Mouse (Mus musculus) adrenal gland, postnatal 10 days (tissue): ENCODE results near the gene Cpne8. TPM values are rescaled to one million over a fixed set of nuclear protein-coding genes. Genes with fewer than 3 reads are reported as not detected.

ENCODE experiments used
- DNase-seq: peaks from one replicate; pipeline ENCODE4 v3.0.0; 2021; ENCODE audit warnings: mixed read lengths
- long read RNA-seq, 2 experiments: library from polyadenylated mRNA; stranded (forward); transcript quantifications; one replicate each; pipeline ENCODE4 v2.0.0; 2021
- total RNA-seq, 2 experiments: library from RNA; stranded (reverse); gene quantifications; 2 replicates each; pipeline ENCODE4 v1.2.3; 2021

The Cpne8 gene
- total RNA-seq, result 10 to 100 TPM in 1 of 2 experiments, 1 to 10 TPM in 1; 8.5 to 10.4 TPM
- long read RNA-seq, experiment 1, partial matches to known transcripts, result 2 of 3 reads
- long read RNA-seq, experiment 1, other reads (novel, unspliced or antisense), result 1 of 3 reads
- long read RNA-seq, experiment 2, partial matches to known transcripts, result 1 of 5 reads
- long read RNA-seq, experiment 2, other reads (novel, unspliced or antisense), result 0 of 5 reads

DNA sequence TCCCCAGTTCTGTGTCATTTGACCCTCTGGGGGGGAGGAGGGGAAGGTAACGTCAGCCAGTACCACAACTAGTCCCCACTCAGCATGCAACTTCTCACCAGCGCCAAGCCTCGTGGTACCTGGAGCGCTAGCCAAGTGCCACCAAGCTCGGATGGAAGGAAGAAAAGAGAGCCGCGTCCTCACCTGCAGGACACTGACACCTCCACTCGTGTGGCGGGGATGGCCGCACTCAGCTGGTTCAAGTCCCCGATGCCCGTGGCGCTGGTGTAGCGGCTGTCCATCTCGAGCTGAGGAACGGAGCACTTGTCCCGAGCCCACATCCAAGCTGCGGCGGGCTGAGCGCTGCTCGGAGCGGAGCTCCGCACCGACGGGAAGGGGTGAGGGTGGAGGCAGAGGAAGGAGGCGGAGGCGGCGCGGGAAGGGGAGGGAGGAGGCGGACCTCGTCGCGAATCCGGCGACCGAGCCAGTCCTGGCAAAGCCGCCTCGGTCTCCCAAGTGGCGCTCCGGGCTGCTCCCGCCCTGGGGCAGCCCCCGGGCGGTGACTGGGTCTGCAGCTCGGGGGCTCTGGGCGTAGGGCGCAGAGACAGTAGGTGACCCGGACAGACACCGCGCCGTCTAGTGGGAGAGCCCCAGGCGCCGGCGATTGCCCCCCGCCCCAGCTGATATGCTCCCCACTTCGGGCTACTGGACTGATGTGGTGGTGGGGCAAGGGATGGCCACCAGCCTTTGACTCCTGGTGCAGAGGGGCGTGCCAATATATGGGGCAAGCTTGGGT lies at the start of gene Cpne8:
Gene Cpne8, minus strand, starts transcription at position 448 of the 775 bp plus-strand sequence.
- DNase-seq, result peak; percentile 80

DNA sequence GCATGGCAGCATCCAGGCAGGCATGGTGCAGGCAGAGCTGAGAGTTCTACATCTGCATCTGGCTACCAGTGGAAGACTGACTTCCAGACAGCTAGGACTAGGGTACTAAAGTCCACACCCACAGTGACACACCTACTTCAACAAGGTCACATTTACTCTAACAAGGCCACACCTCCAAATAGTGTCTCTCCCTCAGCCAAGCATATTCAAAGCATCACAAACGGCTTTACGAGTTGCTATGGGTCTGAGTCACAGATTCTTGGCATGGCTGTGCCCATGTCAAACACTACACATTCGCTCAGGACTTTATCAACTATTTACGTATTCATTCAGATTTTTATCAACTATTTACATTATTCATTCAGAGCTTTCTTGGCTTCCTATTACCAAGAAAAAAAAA lies 38.5 kb upstream of the Cpne8 start:
- DNase-seq, result no peak

DNA sequence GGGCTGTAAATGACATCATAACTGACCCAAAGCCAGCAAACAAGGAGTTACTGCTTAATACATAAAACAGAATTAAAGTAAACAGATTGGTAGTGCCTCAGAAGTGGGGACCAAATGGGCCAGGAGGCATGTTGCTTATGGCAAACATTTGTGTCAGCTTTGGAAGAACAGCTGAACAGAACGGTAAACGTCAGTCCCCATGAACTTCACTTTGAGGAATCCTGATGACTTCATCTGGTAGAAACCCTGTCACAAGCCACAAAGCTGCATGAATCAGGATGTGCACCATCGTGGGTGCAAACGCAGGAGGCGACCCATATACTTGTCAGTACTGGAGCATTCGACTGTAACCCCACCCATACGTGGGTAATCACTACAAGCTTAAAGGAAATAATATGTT lies 30.1 kb upstream of the Cpne8 start:
- no peak for DNase-seq

DNA sequence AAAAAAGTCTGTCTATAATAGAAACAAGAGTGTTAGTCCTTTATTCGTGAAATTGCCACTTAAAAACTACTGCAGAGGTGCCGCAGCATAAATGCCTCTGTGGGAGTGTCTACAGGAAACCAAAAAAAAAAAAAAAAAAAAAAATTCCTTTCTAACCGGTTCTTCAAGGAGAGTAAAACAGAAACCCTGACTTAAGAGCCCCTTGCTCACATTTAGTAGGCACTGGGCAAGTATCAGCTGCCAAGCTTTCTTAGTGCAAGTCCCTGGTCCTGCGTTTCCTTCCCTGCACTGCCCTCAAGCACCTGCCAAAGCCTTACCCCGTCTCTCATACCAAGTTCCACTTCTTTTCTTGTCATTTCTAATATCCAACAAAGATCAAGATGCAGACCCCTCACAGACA lies 25.1 kb upstream of the Cpne8 start:
- no peak for DNase-seq

DNA sequence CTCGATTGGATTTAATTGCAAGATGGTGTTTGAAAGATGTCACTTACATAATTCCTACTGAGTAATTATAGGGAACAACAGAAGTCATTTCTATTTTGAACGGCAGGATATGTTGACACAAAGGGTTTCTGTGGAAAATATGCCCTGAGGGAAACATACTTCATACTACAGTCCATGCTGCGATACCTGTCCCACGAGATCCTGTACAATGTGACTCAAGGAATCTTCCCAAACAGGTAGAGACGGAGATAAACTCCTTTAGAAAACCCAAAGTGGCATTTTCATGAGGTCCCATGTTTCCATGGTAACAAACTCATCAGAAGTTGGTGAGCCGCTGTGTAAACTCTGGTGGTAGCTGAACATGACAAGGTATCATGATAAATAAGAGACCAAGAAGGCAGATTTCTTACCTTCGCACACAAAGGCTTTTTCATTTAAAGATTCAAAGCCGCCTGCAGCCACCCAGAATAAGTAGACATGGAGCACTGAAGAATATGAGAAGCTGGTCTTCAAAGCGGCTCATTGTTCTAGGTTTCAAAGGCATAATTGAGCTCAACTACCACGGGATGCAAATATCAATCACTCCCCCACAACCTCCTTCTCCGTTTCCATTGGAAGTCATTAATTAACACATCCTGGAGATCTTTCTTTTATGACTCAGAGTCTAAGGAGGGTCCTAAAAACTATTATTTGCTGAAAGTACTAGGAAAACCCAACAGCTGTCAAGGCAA lies 24.4 kb upstream of the Cpne8 start:
- no peak for DNase-seq

DNA sequence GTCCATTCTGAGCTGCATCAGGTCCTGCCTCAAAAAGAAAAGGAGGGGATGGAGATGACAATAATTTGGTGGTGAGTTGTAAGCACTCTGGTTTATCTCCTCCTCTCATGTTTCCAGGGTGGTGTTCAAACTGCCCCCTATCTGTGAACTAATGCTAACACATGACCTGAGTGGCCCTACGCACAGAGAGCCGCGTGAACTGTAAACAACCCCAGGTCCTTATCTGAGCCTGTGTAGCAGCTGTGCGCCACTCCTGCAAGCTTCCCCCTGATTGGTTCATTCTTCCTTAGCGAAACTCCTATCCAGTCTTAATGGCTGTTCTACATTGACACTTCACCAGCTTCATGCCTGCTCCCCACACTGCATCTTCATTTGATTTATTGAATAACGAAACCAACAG lies 7.5 kb upstream of the Cpne8 start:
- no peak for DNase-seq

DNA sequence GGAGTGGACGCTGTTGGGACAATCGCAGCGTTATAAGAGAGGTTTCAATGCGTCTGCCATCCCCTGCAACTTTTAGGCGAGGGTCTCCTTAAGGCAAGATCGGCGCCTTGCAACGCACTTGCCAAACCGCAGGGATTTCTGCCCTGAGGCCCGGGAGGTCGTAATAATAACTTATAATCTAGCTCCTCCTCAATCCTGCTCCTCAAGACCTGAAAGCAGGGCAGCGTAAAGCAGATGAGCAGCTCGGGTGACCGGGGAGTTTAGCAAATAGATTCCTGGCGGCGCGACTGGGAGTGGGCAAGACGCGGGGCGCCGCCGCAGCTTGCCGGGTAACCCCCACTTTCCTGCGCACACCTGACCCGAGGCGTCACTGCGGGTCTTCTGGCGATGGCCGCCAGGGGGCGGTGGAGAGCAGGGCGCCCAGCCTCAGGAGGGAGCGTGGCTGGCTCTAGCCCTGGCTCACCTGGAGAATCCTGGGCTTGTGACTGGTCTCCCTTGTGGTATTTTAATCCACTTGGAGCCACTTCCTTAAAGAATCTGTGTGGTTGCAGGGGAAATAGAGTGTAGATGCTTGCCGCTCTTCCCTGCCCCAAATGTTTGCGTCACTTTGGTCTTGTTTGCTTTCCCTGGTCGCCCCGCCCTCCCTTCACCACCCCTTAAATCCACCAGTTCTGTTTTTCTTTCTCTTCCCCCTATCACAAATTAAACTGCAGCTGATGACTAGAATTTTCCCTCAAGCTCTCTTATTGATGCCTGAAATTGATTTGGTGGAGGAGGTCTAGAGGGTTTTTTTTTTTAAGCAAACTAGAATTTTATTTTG lies 738 bp upstream of the Cpne8 start:
- DNase-seq, result peak; percentile 79

DNA sequence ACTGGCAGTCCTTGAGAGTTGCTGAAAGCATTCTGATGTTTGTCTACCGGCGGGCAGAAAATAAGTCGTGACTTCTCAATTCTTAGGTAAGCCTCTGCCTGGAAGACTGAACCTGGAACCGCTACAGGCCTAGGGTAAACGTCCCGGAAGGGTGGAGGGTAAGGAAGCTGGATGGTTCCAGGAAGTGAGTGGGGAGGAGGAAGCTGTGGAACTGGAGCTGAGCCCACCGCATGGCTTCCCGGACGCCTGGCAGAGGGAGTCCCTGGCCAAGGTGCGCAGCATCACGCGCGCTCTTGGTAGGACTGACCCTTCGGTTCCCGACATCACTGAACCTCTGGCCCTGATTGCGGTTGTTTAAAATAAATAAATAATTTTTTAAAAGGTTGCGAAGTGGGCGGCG lies 744 bp downstream of the Cpne8 start:
- peak; percentile 45 for DNase-seq

DNA sequence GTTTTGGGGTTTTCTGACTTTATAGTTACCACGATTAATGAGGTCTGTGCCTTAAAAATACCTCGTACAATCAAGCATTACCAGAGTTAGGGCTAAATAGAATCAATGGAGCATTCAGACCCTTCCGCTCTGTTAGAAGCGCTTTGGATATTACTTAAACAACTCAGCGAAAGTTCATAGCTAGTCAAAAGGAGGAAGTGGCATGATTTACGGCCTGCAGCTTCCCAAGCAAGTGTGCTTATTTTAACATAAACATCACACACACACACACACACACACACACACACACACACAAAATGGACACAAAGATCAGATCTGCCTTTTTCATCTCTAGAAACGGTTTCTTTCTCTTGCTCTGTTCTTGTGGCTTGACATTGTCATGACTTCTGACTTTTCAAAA lies 9.7 kb downstream of the Cpne8 start:
- no peak for DNase-seq

DNA sequence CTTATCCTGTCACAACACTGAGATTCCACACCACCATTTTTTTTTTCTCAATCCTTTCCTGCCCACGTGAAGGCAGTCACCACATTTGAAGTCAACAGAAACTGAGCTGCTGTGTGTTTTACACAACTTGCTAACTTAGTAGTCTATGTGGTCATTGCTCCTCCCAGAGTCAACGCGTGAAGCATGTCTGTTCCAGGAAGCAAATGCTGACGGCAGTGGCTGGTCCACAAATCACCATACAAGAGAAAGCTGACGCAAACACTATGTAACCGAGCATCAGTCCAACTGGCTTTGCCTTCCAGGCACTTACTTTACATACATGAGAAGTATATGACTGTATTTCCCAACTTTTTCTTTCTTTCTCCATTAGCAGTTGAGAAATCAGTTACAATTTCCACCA lies 12.3 kb downstream of the Cpne8 start:
- no peak for DNase-seq

DNA sequence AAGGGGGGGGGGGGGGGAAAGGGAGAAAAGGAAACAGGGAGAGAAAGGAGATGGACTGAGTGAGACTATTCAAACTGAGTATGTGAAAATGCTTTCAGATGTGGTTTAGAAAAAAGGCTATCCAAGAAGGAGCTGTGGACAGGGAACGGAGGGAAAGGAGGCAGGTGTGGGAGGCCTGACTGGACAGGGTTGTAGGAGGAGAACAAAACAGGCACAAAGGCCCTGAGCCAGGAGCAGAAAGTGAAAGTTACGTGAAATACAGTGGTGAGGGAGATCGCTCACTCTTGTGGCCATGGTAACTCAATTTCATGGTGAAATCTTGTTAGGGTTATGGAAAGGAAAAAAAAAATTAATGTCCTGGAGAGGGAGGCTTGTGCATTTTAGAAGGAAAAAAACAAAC lies 14.6 kb downstream of the Cpne8 start:
- DNase-seq, result no peak

DNA sequence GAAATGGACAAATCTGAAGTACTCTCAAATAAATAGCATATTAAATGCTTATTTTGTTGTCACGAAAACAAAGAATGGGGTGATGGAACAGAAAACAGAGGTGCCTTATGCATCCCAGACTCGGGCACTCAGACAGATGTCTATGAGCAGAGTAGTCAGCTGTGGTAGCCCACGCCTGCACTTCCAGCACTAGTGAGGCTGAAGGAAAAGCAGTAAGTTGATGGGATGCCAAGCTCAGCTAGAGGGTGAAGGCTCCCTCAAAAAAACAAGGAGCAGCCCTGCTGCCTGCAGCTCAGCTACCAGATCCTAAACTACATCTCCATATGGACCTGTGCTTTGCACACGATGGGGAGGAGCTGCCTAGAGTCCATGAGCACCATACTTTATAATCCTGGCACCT lies 15.6 kb downstream of the Cpne8 start:
- DNase-seq, result no peak

DNA sequence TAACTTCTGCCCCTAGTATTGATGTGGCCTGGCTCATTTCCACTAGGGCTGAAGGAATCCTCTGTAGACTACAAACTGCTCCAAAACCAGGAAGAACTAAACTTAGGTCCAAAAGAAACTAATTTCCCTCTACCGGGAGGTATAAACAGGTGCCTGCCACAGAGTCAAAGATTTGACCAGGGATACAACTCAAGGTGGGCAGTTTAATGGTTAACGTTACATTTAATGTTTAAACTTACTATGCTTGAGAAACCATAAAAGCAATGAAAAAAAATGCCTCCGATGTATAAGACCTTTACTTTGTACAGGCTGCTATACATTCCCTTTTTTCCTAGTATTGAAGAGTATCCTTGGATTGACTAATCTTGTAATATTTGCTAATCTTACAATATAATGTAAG lies 18.5 kb downstream of the Cpne8 start:
- no peak for DNase-seq

DNA sequence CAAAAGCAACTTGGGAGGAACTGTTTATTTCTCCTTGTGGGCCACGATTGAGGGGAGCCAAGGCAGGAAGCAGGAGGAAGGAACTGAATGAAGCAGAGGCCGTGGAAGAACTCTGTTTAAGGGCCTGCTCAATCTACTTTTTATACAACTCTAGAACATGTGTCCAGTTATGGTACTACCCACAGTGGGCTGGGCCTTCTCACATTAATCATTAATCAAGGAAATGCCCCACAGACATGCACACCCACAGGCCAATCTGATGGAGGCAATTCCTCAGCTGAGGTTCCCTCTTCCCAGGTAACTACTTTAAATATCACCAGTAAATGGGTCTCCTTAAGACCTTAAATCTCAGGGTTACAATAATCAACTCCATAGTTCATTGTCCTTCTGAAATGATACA lies 21.2 kb downstream of the Cpne8 start:
- DNase-seq, result no peak

DNA sequence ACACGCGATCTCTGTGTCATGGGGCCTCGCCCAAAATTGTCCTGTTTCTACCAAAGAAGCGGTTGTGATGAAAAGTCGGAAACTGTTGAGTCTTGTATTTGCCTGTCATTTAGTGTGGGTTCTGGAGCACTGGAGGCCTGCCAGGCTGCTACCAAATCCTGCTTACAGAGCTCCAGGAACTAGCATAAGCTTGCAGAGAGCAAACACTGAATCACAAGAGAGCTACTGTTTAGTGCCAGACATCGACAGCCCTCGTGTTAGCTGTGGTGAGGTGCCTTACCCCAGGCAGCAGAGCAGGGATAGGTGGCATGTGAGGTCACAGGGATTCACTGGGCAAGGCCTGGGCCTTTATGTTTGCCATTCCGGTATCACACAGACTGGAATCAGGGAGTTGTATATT lies 22.7 kb downstream of the Cpne8 start:
- no peak for DNase-seq

DNA sequence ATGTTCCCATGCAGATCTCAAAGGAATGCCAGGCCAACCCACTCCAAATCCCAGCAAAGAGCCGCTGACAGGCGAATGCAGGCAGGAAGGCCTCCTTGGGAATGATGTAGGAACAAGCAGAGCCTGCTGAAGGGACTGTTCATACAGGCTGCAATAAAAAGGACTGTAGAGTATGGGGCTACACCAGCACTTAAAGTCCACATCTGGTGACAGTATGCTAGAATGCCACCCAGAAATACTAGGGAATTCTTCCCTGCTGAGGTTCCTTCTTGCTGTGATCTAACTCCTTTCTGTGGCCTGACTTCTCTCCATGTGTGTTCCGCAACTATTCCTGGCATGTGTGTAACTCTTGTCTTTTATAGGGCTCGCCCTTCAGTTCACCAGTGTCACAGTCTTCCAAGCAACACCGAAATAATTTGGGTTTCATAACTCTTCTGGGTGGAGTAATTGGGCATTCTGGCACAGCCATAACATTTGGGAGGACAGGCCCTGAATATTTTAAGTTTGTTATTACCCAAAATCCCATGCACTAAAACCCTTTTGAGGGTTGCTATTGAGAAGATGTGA lies 32.1 kb downstream of the Cpne8 start:
- peak; percentile 9 for DNase-seq

DNA sequence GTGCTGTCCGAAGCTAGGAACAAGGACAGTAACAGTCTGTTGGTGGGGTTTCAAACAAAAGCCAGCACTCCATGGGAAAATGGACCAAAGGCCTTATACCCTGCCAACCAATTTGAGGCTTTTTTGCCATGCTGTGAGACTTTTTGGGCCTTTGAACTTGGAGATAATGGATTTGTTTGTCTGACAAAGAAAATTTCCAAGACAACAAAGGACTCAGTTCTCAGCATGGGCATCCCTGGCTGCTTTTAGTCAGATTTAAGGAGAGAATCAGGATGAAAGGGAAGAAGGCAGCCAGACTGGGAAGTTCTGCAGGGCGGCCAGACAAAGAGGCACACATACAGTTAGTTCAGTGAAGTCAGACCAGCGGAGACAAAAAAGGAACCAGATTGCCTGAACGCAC lies 32.9 kb downstream of the Cpne8 start:
- DNase-seq, result no peak

DNA sequence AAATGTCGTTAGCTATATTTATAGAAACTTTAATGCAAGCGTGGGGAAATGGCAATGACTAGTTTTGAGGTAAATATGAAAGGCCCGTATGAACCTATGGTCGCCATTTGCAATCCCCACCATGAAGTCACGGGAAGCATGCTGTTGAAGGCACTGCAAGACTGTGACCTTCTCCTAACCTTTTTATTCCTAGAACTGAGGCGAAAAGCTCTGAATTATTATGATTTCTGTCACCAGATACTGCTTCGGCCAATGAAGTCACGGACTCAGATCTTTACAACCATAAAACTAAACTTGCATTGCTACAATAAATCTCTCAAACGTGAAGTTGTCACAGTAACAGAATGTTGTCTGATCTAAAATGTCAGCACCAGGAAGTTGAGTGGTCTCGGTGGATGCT lies 33.4 kb downstream of the Cpne8 start:
- no peak for DNase-seq

DNA sequence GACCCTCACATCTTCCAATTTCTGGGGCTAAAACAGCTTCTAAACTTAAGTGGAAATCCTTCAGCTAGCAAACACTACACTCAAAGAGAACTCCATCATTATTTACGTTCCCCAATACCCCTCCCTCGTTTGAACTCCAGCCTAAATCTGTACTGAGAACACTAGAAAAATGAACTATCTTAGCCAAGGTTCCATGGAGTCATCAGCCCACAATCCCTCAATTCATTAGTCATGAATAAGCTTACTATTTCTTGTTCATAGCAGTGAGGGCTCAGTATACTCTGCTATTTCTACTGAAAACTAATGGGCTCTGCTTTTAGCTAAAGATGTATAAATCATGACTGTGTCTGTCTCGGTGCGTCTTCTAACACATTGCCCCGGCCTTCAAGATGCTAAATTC lies 55.0 kb downstream of the Cpne8 start:
- no peak for DNase-seq

DNA sequence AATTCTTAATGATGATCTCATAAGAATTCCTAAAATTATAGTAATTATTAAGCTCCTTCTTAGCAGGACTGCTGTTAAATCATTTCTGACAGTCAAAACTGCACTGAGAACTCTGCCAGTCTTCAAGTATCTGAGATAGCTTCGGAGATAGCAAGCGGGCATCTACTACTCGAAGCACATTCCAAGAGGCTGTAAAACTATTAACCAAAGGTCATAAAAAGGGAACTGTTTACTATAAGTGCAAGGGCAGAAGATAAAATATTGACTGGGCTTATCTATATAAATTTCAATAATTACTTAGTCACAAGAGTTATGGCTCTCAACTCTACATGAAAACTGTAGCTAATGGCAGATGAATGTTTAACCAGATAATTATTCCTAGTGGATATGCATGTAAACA lies 57.2 kb downstream of the Cpne8 start:
- DNase-seq, result no peak

DNA sequence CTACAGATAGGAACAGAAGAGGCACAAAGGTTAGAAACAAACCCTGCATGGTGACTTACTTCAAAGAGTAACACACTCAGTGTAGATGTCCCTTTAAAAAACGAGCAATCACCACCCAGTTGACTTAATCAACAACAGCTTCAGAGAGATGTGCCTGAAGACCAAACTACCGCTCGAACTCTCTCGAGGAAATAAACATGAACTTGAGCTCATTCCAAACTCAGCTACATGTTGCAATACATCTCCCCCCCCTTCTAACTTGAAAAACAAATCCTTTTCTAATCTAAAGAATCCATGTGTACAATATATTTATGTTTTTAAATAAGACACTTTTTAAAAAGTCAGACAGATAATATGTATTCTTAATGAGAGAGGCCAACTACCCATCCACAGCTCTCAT lies 59.5 kb downstream of the Cpne8 start:
- no peak for DNase-seq

DNA sequence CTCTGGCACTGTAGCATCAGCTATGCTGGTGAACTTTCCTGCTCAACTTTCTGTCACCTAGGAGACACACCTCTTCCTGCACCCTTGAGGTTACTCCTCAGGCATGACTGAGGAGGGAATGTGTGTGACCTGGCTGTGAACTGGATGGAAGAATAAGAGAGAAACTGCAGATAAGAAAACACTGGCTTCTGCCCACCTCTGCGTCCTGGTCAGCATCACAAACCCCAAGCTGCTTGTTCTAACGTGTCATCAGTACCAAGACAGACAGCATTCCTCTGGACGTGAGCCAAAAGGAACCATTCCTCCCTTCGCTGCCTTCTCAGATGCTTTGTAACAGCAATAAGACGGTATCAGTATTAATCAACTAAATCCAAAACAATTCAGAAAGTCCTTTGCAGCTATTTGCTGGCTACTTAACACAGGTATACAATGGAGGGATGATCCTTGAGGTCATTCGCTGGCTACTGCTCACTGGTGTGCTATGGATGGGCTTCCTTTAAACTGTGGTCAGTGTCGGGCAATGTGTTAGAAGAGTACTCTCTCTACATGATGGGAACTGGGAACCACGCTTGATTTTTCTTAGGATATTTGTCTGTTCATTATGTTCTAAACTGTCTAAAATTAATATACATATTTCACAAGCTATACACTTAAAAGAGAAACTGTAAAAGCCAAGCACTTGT lies 63.0 kb downstream of the Cpne8 start:
- no peak for DNase-seq
